Mouse (Mus musculus) splenic B cell, adult 2 months (primary cell): Measurements from ENCODE around the gene Yy1.

ENCODE experiments used
- DNase-seq: peaks from one replicate; pipeline ENCODE4 v3.0.0-alpha.2; 2011; ENCODE audit warnings: low read depth, low spot score
- H3K27me3 ChIP-seq: 2 replicates; pipeline ENCODE4 v1.6.1; 2012; ENCODE audit warnings: mild to moderate bottlenecking, low read length, moderate library complexity, mixed read lengths; ENCODE audit not compliant: control insufficient read depth, poor library complexity, insufficient read depth, severe bottlenecking
- H3K36me3 ChIP-seq: 2 replicates; pipeline ENCODE4 v1.6.1; 2012; ENCODE audit warnings: mild to moderate bottlenecking, low read length, moderate library complexity, mixed read lengths; ENCODE audit not compliant: control insufficient read depth, poor library complexity, insufficient read depth, severe bottlenecking

The Yy1 gene

GRCm38 (mm10) chr12:108761665-108762064, 31.1 kb upstream of the Yy1 start:
- Histone ChIP-seq H3K27me3 (no peaks in the 10 kb centered on the region), H3K36me3 (no peaks in the 10 kb centered on the region)
- DNase-seq, result no peak

- peak; percentile 77 for DNase-seq
- no peaks in the 10 kb centered on the region for H3K27me3 ChIP-seq
- H3K36me3 ChIP-seq, result no peaks in the 10 kb centered on the region
Measured at GRCm38 (mm10) chr12:108763057-108763796, 29.5 kb upstream of the Yy1 start.

GRCm38 (mm10) chr12:108764917-108765678, 27.7 kb upstream of the Yy1 start:
- H3K36me3 ChIP-seq, result no peaks in the 10 kb centered on the region
- H3K27me3 ChIP-seq, result no peaks in the 10 kb centered on the region
- peak; percentile 41 for DNase-seq

DNA sequence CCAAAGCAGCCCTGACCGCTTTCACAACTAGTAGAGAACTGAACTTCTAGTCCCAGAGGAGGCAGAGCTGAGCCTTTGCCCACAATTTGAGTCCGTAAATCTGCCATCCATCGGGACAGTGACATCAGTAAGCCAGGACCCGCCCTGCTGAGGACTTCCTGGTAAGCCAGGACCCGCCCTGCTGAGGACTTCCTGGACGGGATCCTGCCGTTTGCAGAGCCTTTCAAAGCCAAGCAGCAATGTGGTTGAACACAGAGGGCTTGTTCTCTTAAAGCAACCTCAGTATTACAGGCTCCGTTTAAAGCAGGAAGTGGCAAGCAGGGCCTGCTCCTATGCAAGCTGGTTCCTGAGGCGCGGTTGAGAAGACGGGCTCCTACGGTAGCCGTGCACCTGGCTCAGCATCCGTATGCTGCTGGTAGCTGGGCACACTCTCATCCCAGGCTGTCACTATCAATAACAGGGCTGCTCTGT, 27.0 kb upstream of the Yy1 start:
- peak; percentile 69 for DNase-seq
- no peaks in the 10 kb centered on the region for H3K27me3 ChIP-seq
- H3K36me3 ChIP-seq, result no peaks in the 10 kb centered on the region

DNA sequence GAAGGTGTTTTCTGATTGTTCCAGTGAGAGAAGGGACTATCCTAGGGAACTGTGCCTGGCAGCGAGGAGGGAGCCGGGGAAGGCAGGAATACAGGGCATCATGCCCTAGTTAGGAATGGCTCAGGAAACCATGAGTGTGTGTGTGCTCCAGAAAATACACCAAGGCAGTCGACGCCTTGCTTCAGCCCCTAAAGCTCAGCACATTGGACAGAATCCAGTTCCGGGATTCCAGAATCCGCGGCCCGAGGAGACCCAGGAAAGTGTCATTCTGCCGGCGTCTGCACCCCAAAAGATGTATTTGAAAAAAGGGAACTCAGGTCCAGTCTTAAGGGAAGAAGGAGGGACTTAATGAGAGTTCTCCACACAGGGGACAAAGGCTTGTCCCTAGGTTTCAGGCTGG, 26.5 kb upstream of the Yy1 start:
- Histone ChIP-seq H3K27me3 (no peaks in the 10 kb centered on the region), H3K36me3 (no peaks in the 10 kb centered on the region)
- DNase-seq, result no peak

GRCm38 (mm10) chr12:108766866-108767265, 25.9 kb upstream of the Yy1 start:
- DNase-seq, result no peak
- no peaks in the 10 kb centered on the region for H3K36me3 ChIP-seq
- H3K27me3 ChIP-seq, result no peaks in the 10 kb centered on the region

- H3K27me3 ChIP-seq, result no peaks in the 10 kb centered on the region
- no peak for DNase-seq
- H3K36me3 ChIP-seq, result no peaks in the 10 kb centered on the region
Measured at GRCm38 (mm10) chr12:108768196-108768854, 24.4 kb upstream of the Yy1 start.

DNA sequence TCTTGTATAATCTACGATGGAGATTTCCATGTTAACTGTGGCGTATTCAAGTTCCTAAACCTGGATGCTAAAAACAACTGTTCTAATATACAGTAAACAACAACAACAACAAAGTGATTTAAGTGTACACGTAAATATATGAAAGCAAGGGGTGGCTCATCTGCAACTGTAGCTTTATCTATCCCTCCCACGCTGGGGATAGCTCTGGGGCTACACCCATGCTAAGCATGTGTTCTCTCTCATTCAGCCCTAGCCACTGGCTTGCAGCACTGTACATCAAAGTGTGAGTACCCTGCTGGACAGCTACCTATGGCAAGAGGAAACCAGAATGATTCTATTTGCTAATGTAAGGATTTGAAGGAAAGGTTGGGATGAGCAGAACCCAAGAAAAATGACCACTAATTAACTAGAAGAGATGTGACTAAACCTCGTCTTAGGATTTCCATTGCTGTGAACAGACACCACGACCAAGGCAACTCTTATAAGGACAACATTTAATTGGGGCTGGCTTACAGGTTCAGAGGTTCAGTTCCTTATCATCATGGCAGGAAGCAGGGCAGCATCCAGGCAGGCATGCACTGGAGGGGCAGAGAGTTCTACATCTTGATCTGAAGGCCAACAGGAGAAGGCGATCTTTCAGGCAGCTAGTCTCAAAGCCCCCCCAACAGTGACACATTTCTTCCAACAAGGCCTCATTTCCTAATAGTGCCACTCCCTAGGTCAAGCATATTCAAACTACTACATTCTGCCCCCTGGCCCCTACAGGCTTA, 12.5 kb upstream of the Yy1 start:
- H3K36me3 ChIP-seq, result no peaks in the 10 kb centered on the region
- no peaks in the 10 kb centered on the region for H3K27me3 ChIP-seq
- DNase-seq, result no peak

- DNase-seq, result no peak
- Histone ChIP-seq H3K27me3 (no peaks in the 10 kb centered on the region), H3K36me3 (no peaks in the 10 kb centered on the region)
Measured at GRCm38 (mm10) chr12:108785161-108785560, 7.6 kb upstream of the Yy1 start.

- Histone ChIP-seq H3K27me3 (no peaks in the 10 kb centered on the region), H3K36me3 (no peaks in the 10 kb centered on the region)
- no peak for DNase-seq
Measured at GRCm38 (mm10) chr12:108787329-108787728, 5.4 kb upstream of the Yy1 start.

- no peaks in the 10 kb centered on the region for H3K27me3 ChIP-seq
- DNase-seq, result peak; percentile 89
Measured at GRCm38 (mm10) chr12:108792152-108792545, 624 bp upstream of the Yy1 start.

DNA sequence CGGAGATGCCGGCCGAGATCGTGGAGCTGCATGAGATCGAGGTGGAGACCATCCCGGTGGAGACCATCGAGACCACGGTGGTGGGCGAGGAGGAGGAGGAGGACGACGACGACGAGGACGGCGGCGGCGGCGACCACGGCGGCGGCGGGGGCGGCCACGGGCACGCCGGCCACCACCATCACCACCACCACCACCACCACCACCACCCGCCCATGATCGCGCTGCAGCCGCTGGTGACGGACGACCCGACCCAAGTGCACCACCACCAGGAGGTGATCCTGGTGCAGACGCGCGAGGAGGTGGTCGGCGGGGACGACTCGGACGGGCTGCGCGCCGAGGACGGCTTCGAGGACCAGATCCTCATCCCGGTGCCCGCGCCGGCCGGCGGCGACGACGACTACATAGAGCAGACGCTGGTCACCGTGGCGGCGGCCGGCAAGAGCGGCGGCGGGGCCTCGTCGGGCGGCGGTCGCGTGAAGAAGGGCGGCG, 724 bp downstream of the Yy1 start:
- no peaks in the 10 kb centered on the region for H3K36me3 ChIP-seq
- no peaks in the 10 kb centered on the region for H3K27me3 ChIP-seq
- peak; percentile 36 for DNase-seq

More at GRCm38 (mm10) chr12:108792152-108792545, 624 bp upstream of the Yy1 start:
- no peaks in the 10 kb centered on the region for H3K36me3 ChIP-seq

- Histone ChIP-seq H3K36me3 (no peaks in the 10 kb centered on the region), H3K27me3 (no peaks in the 10 kb centered on the region)
- DNase-seq, result peak; percentile 90
Measured at GRCm38 (mm10) chr12:108794078-108794711, 1.4 kb downstream of the Yy1 start.

DNA sequence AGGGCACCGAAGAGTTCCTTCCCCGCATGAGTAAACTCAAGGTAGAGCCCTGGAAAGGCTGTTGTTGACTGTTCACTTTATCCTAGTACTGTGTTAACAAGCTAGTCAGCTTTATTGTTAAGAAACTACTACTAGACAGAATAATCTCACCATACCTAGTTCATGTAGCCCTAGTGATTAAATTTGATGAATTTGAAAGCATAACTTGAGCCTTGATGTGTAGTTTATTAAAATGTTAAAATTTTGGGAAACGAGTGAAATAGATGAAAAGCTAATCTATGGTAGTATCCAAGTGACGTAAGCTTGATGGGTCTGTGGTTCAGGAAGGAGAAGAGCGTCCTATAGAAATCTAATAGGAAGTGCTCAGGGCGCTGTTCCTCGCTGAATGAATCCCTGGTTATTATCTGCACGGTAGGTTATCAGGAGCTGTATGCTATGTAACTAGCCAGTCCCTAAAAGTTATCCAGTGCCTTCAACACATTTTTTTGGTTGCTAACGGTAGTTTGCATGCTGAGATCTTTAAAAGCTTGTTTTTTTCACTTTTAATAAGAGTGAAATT, 2.3 kb downstream of the Yy1 start:
- Histone ChIP-seq H3K27me3 (no peaks in the 10 kb centered on the region), H3K36me3 (no peaks in the 10 kb centered on the region)
- DNase-seq, result no peak
